Mouse (Mus musculus): ENCODE measurements around the gene 2310011J03Rik. TPM values are rescaled to one million over a fixed set of nuclear protein-coding genes. Genes with fewer than 3 reads are reported as not detected.

2310011J03Rik gene
- total RNA-seq, 2 experiments from 2014 or later = 25.0 to 28.9 TPM

- DNase-seq (ENCODE audit: low spot score in 2 of 2) = peak; percentile 62 to 63
These were observed 24.5 kb downstream of the 2310011J03Rik start, which contains the start of gene Apc2 for GRCm38 (mm10) chr10:80295618-80296425. Gene Apc2, plus strand, starts transcription at chr10:80295977.

- no peak for DNase-seq (ENCODE audit: low spot score in 2 of 2)
These were observed 25.5 kb downstream of the 2310011J03Rik start for GRCm38 (mm10) chr10:80294788-80295303.

- DNase-seq (ENCODE audit: low spot score in 2 of 2) = no peak
These were observed 26.0 kb downstream of the 2310011J03Rik start for GRCm38 (mm10) chr10:80294311-80294710.

- DNase-seq (ENCODE audit: low spot score in 2 of 2) = no peak
These were observed 27.0 kb downstream of the 2310011J03Rik start for GRCm38 (mm10) chr10:80293325-80293724.

- peak; percentile 91 to 93 for DNase-seq (ENCODE audit: low spot score in 2 of 2)
These were observed 27.8 kb downstream of the 2310011J03Rik start, which contains the start of gene Rps15 for GRCm38 (mm10) chr10:80292251-80293146. Gene Rps15, plus strand, starts transcription at chr10:80292453.

- DNase-seq (ENCODE audit: low spot score in 2 of 2) = no peak
These were observed 31.7 kb downstream of the 2310011J03Rik start for GRCm38 (mm10) chr10:80288657-80289056.

GRCm38 (mm10) chr10:80288097-80288496 is 32.2 kb downstream of the 2310011J03Rik start:
- no peak for DNase-seq (ENCODE audit: low spot score in 2 of 2)

GRCm38 (mm10) chr10:80285222-80286070 is 34.9 kb downstream of the 2310011J03Rik start:
- peak in 1 of 2 experiments; percentile 28 for DNase-seq (ENCODE audit: low spot score in 2 of 2)

GRCm38 (mm10) chr10:80282481-80283441 is 37.6 kb downstream of the 2310011J03Rik start:
- peak in 1 of 2 experiments; percentile 19 for DNase-seq (ENCODE audit: low spot score in 2 of 2)

- DNase-seq (ENCODE audit: low spot score in 2 of 2) = peak in 1 of 2 experiments; percentile 31
These were observed 38.4 kb downstream of the 2310011J03Rik start for GRCm38 (mm10) chr10:80281921-80282371.

- DNase-seq (ENCODE audit: low spot score in 2 of 2) = no peak
These were observed 39.0 kb downstream of the 2310011J03Rik start for GRCm38 (mm10) chr10:80281304-80281703.

GRCm38 (mm10) chr10:80279273-80279672 is 41.1 kb downstream of the 2310011J03Rik start:
- DNase-seq (ENCODE audit: low spot score in 2 of 2) = peak in 1 of 2 experiments; percentile 19

- DNase-seq (ENCODE audit: low spot score in 2 of 2) = peak in 1 of 2 experiments; percentile 17
These were observed 41.9 kb downstream of the 2310011J03Rik start for GRCm38 (mm10) chr10:80278390-80278789.

- DNase-seq (ENCODE audit: low spot score in 2 of 2) = no peak
These were observed 44.1 kb downstream of the 2310011J03Rik start for GRCm38 (mm10) chr10:80276238-80276637.

- DNase-seq (ENCODE audit: low spot score in 2 of 2) = no peak
These were observed 46.5 kb downstream of the 2310011J03Rik start for GRCm38 (mm10) chr10:80273847-80274246.

GRCm38 (mm10) chr10:80271870-80272585 is 48.3 kb downstream of the 2310011J03Rik start:
- DNase-seq (ENCODE audit: low spot score in 2 of 2) = no peak

GRCm38 (mm10) chr10:80271186-80271843 is 49.0 kb downstream of the 2310011J03Rik start:
- peak in 1 of 2 experiments; percentile 19 for DNase-seq (ENCODE audit: low spot score in 2 of 2)

GRCm38 (mm10) chr10:80270734-80271181 is 49.6 kb downstream of the 2310011J03Rik start:
- peak in 1 of 2 experiments; percentile 28 for DNase-seq (ENCODE audit: low spot score in 2 of 2)

Measured in adrenal gland, adult 18-20 months (tissue).